ENCODE assay signal across 21 mouse cellular contexts in genomic region chr14:62346570-62346969, GRCm38 (mm10). TPM values are rescaled to one million over a fixed set of nuclear protein-coding genes. Genes with fewer than 3 reads are reported as not detected.
DNase-seq lines count a peak whose midpoint lies in the region; ATAC-seq and TF ChIP-seq lines count a peak whose summit lies in the region.
"Had no signal": no experiment of that assay in that cellular context is flagged by ENCODE, and none has a peak within 500 bp of the region (broad histone marks: within the 10 kb centered on the region; RNA-seq: fewer than 3 reads in every experiment).

No protein-coding gene starts in this region.

- no peak for DNase-seq in gastrocnemius, adult 2 months
- DNase-seq in gastrocnemius, adult 8-10 months (ENCODE audit: low spot score in 2 of 2): no peak
- DNase-seq in limb, embryonic 10.5 days (ENCODE audit: low spot score): no peak
- peak; percentile 34 for DNase-seq in retina, postnatal 1 day
- DNase-seq: adrenal gland, adult 8-10 months; cerebellum, adult 9-11 months; gastrocnemius, postnatal 10 days; kidney, adult 18-20 months; layer of hippocampus, adult 9-11 months; right cerebral cortex, postnatal 4 days; thymus, postnatal 14 days had no signal

- intact Hi-C loops in gastrocnemius, adult 2 months (cut with DNase I): no loop called here

- H3K27ac ChIP-seq in gastrocnemius, adult 2 months: peak overlapping the region; percentile 65
- 0 out of 2 replicates have a peak overlapping the region, but pooled peaks have one; percentile 23 for H3K27ac ChIP-seq in limb, embryonic 12.5 days
- no peak overlapping the region for H3K27ac ChIP-seq in limb, embryonic 10.5 days
- peak overlapping the region; percentile 22 for H3K27ac ChIP-seq in bone marrow macrophage, adult 2 months (ENCODE audit: insufficient read depth, low read depth, low read length)
- H3K27ac ChIP-seq: embryonic facial prominence, embryonic 15.5 days had no signal

- H3K4me3 ChIP-seq in gastrocnemius, adult 2 months: peak overlapping the region; percentile 63
- H3K4me3 ChIP-seq in limb, embryonic 12.5 days (replicated peaks): no peak overlapping the region
- H3K4me3 ChIP-seq in limb, embryonic 10.5 days: no peak overlapping the region
- H3K4me3 ChIP-seq in bone marrow macrophage, adult 2 months (ENCODE audit: insufficient read depth, low read length): peak overlapping the region; percentile 37
- H3K4me3 ChIP-seq: embryonic facial prominence, embryonic 15.5 days had no signal

- TF ChIP-seq CTCF in gastrocnemius, adult 2 months (IDR thresholded peaks at IDR 0.05): no peak
- TF ChIP-seq CTCF in bone marrow macrophage, adult 2 months (IDR thresholded peaks at IDR 0.05; ENCODE audit: low read depth, low read length): no peak

- WGBS in limb, embryonic 12.5 days: 82% methylated on average over 11 of the region's 11 CpGs
- WGBS in limb, embryonic 10.5 days: 88% methylated on average over 11 of the region's 11 CpGs

- no peak for TF ChIP-seq POLR2A in bone marrow macrophage, adult 2 months (IDR thresholded peaks at IDR 0.05; ENCODE audit: borderline replicate concordance, low read depth, low read length)

- no peaks in the 10 kb centered on the region for H3K27me3 ChIP-seq in limb, embryonic 12.5 days
- H3K27me3 ChIP-seq in limb, embryonic 10.5 days (ENCODE audit: low read depth, poor library complexity, severe bottlenecking): no peaks in the 10 kb centered on the region
- H3K27me3 ChIP-seq: embryonic facial prominence, embryonic 15.5 days had no signal

- H3K4me1 ChIP-seq in limb, embryonic 12.5 days (replicated peaks): peaks cover 29% of the 10 kb centered on the region
- peaks cover 6% of the 10 kb centered on the region; the same call in 1 of the 2 replicates for H3K4me1 ChIP-seq in limb, embryonic 10.5 days
- peaks cover 33% of the 10 kb centered on the region for H3K4me1 ChIP-seq in bone marrow macrophage, adult 2 months (ENCODE audit: control insufficient read depth, insufficient read depth, low read length)

- H3K36me3 ChIP-seq in limb, embryonic 12.5 days: no peaks in the 10 kb centered on the region
- H3K36me3 ChIP-seq in limb, embryonic 10.5 days: peaks cover 23% of the 10 kb centered on the region
- H3K36me3 ChIP-seq: embryonic facial prominence, embryonic 15.5 days had no signal

- H3K4me2 ChIP-seq in limb, embryonic 12.5 days: no peak overlapping the region
- H3K4me2 ChIP-seq: embryonic facial prominence, embryonic 15.5 days had no signal

- H3K9me3 ChIP-seq in limb, embryonic 12.5 days: no peaks in the 10 kb centered on the region
- H3K9me3 ChIP-seq in limb, embryonic 10.5 days (replicated peaks): no peaks in the 10 kb centered on the region
- H3K9me3 ChIP-seq: embryonic facial prominence, embryonic 15.5 days had no signal

- no peak overlapping the region for H3K9ac ChIP-seq in limb, embryonic 12.5 days (replicated peaks)
- H3K9ac ChIP-seq: embryonic facial prominence, embryonic 15.5 days had no signal

- ATAC-seq in limb, embryonic 12.5 days (ENCODE audit: insufficient number of reproducible peaks, insufficient read depth, low FRiP score, low TSS enrichment, low read depth): no peak
- no peak for ATAC-seq in inflammation-experienced regulatory T-cells, adult 6 months

RNA-seq across cellular contexts. Expression of gene Dleu7, which starts 53.7 kb away (rescaled TPM):
- total RNA-seq in gastrocnemius, adult 2 months (2021): not detected
- not detected for total RNA-seq in gastrocnemius, adult 8-10 months (2022)
- polyA plus RNA-seq in limb, embryonic 12.5 days (2016; fragmentation: Nextera tagmentation; extraction: Ambion mirVana): 0.56 and 0.72 TPM in 2 replicates
- 0.23 and 0.53 TPM in 2 replicates for polyA plus RNA-seq in limb, embryonic 10.5 days (2016; fragmentation: Nextera tagmentation; extraction: Ambion mirVana)
- not detected in 2 replicates for polyA plus RNA-seq in bone marrow macrophage, adult 2 months (2012; ENCODE audit: insufficient read depth, insufficient read length, missing spikeins)
- not detected for polyA plus RNA-seq in inflammation-experienced regulatory T-cells, adult 6 months (2017; shearing (Covaris generic))
- total RNA-seq: granulocyte monocyte progenitor cell, adult 5-6 weeks; liver, adult 2 months; MEL; monocyte, adult 5-6 weeks had no signal
- polyA plus RNA-seq: activated CD4-positive, CD25-positive, alpha-beta regulatory T cell, adult 4 months; macrophage had no signal

RNA-seq across cellular contexts. Expression of gene Rnaseh2b, which starts 54.2 kb away (rescaled TPM):
- 1 to 10 TPM; 4.2 to 6.4 TPM for total RNA-seq in gastrocnemius, adult 2 months (2021)
- total RNA-seq in gastrocnemius, adult 8-10 months (2022): 1 to 10 TPM; 3.8 to 6.5 (median 4.5) TPM
- 64.5 TPM in 2 replicates for polyA plus RNA-seq in limb, embryonic 12.5 days (2016; fragmentation: Nextera tagmentation; extraction: Ambion mirVana)
- polyA plus RNA-seq in limb, embryonic 10.5 days (2016; fragmentation: Nextera tagmentation; extraction: Ambion mirVana): 53.0 and 56.4 TPM in 2 replicates
- polyA plus RNA-seq in bone marrow macrophage, adult 2 months (2012; ENCODE audit: insufficient read depth, insufficient read length, missing spikeins): 20.7 and 32.1 TPM in 2 replicates
- polyA plus RNA-seq in inflammation-experienced regulatory T-cells, adult 6 months (2017; shearing (Covaris generic)): 10 to 100 TPM; 29.5 to 69.7 (median 35.2) TPM

Comparison
In these comparisons a context has a peak if more than half of its experiments do, and no peak if none do; other contexts are left out.
1. H3K4me3 ChIP-seq: peak in gastrocnemius, adult 2 months (single experiment) and bone marrow macrophage, adult 2 months (single experiment); none in limb, embryonic 12.5 days (single experiment) and limb, embryonic 10.5 days (single experiment).